Mouse (Mus musculus): ENCODE results near the gene Lrif1.
"Not testable (repeated sequence)": the region's sequence is repeated elsewhere in the genome, so short reads cannot be mapped to it uniquely, and the experiment has no call there.

Lrif1 gene

GRCm38 (mm10) chr3:106684830-106685229 is at the start of gene Lrif1:
Lrif1 (plus strand) TSS chr3:106684987.
- peak; percentile 78 for DNase-seq (ENCODE audit: low read depth)

DNA sequence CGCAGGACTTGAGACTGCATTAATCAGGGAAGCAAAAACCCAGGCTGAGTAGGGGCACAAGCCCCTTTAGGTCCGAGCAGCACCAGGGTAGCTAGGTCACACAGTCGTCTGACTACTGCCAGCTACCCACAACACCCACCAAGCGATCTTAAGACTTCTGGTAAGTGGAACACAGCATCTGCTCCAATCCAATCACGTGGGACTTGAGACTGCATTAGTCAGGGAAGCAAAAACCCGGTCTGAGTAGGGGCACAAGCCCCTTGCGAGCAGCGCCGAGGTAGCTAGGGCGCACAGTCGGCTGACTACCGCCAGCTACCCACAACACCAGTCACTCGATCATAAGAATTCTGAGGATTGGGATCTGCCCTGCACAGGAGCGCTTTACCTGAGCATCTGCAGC is 12.0 kb upstream of the Lrif1 start:
- not testable (repeated sequence) for DNase-seq (ENCODE audit: low read depth)

GRCm38 (mm10) chr3:106685381-106685780 is 594 bp downstream of the Lrif1 start:
- peak; percentile 7 for DNase-seq (ENCODE audit: low read depth)

DNA sequence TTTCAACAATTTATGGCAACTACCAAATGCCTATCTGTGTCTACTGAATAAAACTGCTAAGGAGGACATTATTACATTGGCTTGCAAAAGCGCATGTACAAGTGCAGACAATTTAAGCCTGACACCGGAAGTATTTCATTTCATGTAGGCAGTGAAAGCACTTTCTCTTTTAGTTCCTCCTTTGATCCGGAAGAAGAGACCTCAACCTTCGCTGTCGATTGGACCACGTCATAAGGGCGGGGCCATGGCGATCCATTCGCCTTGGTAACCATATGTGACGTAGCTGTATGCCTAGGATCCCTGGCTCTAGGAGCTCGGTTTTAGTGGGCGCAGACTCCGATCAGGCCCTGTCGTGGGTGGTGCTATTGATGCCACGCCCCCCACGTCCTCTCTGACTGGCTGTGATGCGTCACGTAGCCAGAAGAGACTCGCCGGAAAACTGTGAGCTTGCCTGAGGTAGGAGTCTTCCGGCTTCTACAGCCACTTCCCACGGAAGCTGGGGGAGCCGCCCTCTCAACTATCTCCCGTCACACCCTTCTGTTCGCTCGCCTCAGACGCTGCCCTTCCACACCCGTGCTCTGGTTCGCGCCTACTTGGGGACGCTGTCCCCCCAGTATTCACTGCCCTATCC is 36.7 kb downstream of the Lrif1 start:
- DNase-seq (ENCODE audit: low read depth) = peak; percentile 99

DNA sequence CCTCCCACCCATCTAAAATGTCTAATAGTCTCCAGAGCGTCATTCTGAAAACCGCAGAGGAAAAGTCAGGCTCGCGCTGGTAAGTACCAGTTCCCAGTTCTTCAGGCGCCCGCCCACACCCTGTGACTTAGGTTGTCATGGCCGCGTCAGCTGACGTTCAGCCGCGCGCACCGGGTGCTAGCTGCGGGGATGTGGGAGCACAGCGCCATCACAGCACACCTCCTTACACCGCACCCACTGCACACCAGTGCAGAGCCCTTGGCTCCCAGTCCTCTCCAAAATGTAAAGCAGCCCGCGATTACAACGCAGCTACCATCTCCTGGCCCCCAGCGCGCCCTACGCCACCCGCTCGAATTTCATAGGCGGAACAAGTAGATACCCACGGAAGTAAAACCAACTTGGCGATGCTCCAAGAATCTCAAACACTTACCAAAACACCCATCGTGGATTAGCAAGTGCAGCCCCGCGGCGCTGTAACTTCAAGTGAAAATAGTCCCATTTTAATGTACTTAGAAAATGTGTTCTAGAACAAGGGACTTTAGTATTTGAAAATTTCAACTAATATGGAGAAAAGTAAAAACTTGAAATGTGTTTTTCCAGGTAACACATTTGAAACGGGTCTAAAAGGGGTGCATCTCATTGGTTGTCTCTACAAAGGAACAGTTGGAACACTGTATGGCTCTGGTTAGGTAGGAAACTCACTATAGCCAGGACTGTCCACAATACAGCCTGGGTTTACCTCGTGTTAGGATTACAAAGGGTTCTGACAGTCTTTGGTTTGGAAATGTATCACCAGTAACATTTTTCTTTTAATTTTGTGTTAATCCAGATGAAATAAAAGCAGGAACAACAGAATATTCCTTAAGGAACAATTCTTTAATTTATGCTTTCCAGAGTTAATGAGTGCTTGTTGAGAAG is 37.5 kb downstream of the Lrif1 start:
- peak; percentile 78 for DNase-seq (ENCODE audit: low read depth)

DNA sequence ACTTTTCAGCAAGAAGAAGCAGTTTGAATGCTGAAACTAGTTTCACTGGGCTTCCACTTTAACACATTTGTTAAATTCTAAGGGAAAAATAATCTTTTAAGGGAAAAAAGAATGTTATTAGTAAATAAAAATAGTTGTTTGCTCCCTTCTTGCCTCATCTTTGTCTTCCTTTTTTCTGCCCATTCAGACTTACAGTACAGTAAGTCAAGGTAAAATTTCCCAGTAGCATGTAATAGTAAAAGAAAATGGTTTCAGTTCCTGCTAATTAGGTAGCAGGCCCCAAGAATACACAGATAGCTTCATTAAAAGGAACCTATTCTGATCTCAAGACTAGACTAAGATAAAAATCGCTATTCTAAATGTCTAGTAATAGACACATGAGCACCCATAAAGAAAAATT is 71.1 kb downstream of the Lrif1 start:
- DNase-seq (ENCODE audit: low read depth) = no peak

DNA sequence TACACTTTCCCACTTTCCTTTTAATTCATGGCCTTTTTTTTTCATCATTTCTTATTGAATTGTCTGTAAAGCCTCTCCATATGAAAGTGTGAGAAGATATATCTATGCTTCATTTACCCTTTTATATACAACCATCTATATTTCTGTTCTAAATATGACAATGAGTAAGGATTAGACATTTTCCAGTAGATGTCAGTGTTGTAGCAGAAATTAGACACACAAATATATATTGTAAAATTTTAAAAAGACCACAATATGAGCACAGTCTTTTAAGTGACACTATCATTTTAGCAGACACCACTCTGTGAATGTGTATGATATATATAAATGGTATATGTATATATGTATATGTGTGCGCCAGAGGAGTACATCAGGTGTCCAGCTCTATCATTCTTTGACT is 87.0 kb downstream of the Lrif1 start:
- DNase-seq (ENCODE audit: low read depth) = no peak

GRCm38 (mm10) chr3:106785130-106785529 is 100.3 kb downstream of the Lrif1 start:
- DNase-seq (ENCODE audit: low read depth) = no peak
